Mouse (Mus musculus) forebrain, postnatal 0 days (tissue): ENCODE measurements around the gene Eif2b2. TPM values are rescaled to one million over a fixed set of nuclear protein-coding genes. Genes with fewer than 3 reads are reported as not detected.
A peak's percentile ranks its signal among the peaks of the same experiment; 100 is the strongest.

Experiments used
- ATAC-seq: fragments of 200-750 bp; cut with Nextera tagmentation; 2 replicates; pipeline ENCODE4 v1.8.0; 2017; ENCODE audit warnings: mild to moderate bottlenecking, moderate library complexity
- DNase-seq: peaks from one replicate; pipeline ENCODE4 v3.0.0-alpha.2; 2015
- H3K27ac ChIP-seq: fragments of 300-500 bp; sonication (generic); 2 replicates; pipeline ENCODE4 v1.5.1; 2014; ENCODE audit warnings: low read depth, mild to moderate bottlenecking, antibody characterized with exemption, low read length, moderate library complexity, mixed read lengths
- H3K27me3 ChIP-seq: fragments of 300-500 bp; sonication (generic); 2 replicates; pipeline ENCODE4 v1.6.1; 2014; ENCODE audit warnings: mild to moderate bottlenecking, low read length, mixed read lengths; ENCODE audit not compliant: insufficient read depth
- H3K36me3 ChIP-seq: fragments of 300-500 bp; sonication (generic); 2 replicates; pipeline ENCODE4 v1.6.1; 2014; ENCODE audit warnings: mild to moderate bottlenecking, moderate library complexity; ENCODE audit not compliant: insufficient read depth
- H3K4me1 ChIP-seq: fragments of 300-500 bp; sonication (generic); 2 replicates; pipeline ENCODE4 v1.6.1; 2014; ENCODE audit warnings: antibody characterized with exemption; ENCODE audit not compliant: insufficient read depth
- H3K4me2 ChIP-seq: fragments of 300-500 bp; sonication (generic); 2 replicates; pipeline ENCODE4 v1.6.1; 2014; ENCODE audit warnings: low read depth, mild to moderate bottlenecking, moderate library complexity
- H3K4me3 ChIP-seq: fragments of 300-500 bp; sonication (generic); 2 replicates; pipeline ENCODE4 v1.5.1; 2014; ENCODE audit warnings: low read depth, low read length, mixed read lengths
- H3K9ac ChIP-seq: fragments of 300-500 bp; sonication (generic); 2 replicates; pipeline ENCODE4 v1.6.1; 2014; ENCODE audit warnings: mild to moderate bottlenecking
- H3K9me3 ChIP-seq: fragments of 300-500 bp; sonication (generic); 2 replicates; pipeline ENCODE4 v1.6.1; 2016; ENCODE audit warnings: low read length
- CTCF ChIP-seq: sonication (generic); IDR thresholded peaks from 2 replicates; pipeline ENCODE4 v1.5.1; 2016; ENCODE audit warnings: antibody characterized with exemption, control low read depth, low read depth
- WGBS: fragments of 180-500 bp; shearing (Covaris S2); extraction: QIAGEN DNeasy Blood & Tissue Kit; methylation state at CpG from one replicate; pipeline ENCODE4 v1.1.7; 2014; 5-methylcytosine and 5-hydroxymethylcytosine counted together
- polyA plus RNA-seq: library from polyadenylated mRNA; unstranded; fragments of >200 nt; fragmentation: Nextera tagmentation; extraction: Ambion mirVana; gene quantifications from 2 replicates; pipeline ENCODE4 v1.2.1, GENCODE M21; 2015
- total RNA-seq: library from RNA; depleted of rRNA; stranded (reverse); fragments of >200 nt; gene quantifications from 2 replicates; pipeline ENCODE4 v1.2.3, GENCODE M21; 2014; rRNA removed

Gene Eif2b2
- total RNA-seq (65.5 and 69.0 TPM in 2 replicates), polyA plus RNA-seq (78.3 and 86.9 TPM in 2 replicates)

- no peaks in the 10 kb centered on the region for H3K27me3 ChIP-seq
- DNase-seq (peak; percentile 99), ATAC-seq (peak; percentile 100)
- H3K27ac ChIP-seq, result peak within 1 kb of the TSS; percentile 74
- H3K4me3 ChIP-seq, result peak within 1 kb of the TSS; percentile 81
- WGBS, result under 1% methylated on average over 54 of the region's 54 CpGs
- peak within 1 kb of the TSS; percentile 85 for H3K4me2 ChIP-seq
- peak within 1 kb of the TSS; percentile 61 for H3K9ac ChIP-seq
- H3K4me1 ChIP-seq, result peaks cover 10% of the 10 kb centered on the region
- no peaks in the 10 kb centered on the region for H3K9me3 ChIP-seq
- no peak for TF ChIP-seq CTCF
- H3K36me3 ChIP-seq, result peaks cover 29% of the 10 kb centered on the region
Measured at GRCm38 (mm10) chr12:85219236-85219904, at the start of gene Eif2b2. Gene Eif2b2 (plus strand): TSS chr12:85219481.

DNA sequence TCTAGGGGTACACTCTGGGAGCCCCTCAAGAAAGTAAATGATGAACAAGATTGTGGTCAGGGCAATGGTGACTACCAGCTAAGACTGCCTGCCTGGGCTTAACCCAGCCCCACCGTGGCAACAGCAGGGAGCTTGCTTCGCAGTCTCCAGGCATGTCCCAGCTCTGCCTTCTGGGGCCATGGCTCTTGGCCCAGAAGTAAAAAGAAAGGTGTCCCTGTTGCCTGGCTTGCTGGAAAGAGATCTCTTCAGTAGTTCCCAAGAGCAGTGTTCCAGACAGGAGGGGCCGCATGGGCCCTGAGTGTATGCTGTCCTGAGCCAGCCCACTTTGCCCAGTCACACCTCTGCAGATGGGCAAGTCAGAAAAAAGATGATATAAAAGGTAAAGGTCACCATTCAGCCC is 49.4 kb upstream of the Eif2b2 start:
- Histone ChIP-seq H3K4me2 (no peak overlapping the region), H3K27me3 (no peaks in the 10 kb centered on the region), H3K36me3 (no peaks in the 10 kb centered on the region), H3K9me3 (no peaks in the 10 kb centered on the region), H3K4me3 (no peak overlapping the region), H3K9ac (no peak overlapping the region), H3K27ac (no peak overlapping the region), H3K4me1 (no peaks in the 10 kb centered on the region)
- no peak for DNase-seq
- no peak for TF ChIP-seq CTCF
- ATAC-seq, result peak; percentile 71
- 51% methylated on average over 3 of the region's 3 CpGs for WGBS

DNA sequence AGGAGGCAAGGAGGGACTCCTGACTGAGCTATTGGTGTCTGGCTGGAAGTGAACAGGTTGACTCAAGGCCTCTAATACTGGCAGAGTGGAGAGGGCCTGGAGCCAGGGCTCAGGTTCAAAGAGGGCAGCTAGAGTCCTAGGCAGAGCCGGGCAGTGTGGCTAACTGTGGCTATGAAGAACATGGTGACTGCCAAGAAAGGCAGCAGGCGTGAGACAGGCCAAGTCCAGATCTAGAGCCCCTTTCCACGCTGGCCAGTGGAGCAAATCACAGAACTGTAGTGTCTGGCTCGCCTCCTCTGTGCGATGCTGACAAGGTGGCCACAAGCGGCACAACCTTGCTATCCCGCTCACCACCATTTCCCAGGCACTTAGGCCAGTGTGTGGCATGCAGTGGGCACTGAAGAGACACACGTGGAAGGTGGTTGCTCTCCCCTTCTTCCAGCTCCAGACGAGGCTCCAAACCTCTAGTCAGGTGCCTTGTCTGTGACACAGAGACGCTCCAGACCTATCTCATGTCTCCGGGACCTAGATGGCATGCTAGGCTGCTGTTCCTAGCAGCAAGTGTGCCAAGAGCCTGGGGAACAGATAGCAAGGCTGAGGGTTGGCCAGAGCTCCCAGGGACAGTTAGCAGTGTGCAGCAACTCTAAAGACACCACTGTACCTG is 48.9 kb upstream of the Eif2b2 start:
- Histone ChIP-seq H3K9me3 (no peaks in the 10 kb centered on the region), H3K36me3 (no peaks in the 10 kb centered on the region), H3K27ac (no peak overlapping the region), H3K27me3 (no peaks in the 10 kb centered on the region), H3K4me3 (no peak overlapping the region), H3K4me1 (no peaks in the 10 kb centered on the region), H3K4me2 (no peak overlapping the region), H3K9ac (no peak overlapping the region)
- ATAC-seq (peak; percentile 30), DNase-seq (no peak)
- WGBS, result 78% methylated on average over 11 of the region's 11 CpGs
- no peak for TF ChIP-seq CTCF

DNA sequence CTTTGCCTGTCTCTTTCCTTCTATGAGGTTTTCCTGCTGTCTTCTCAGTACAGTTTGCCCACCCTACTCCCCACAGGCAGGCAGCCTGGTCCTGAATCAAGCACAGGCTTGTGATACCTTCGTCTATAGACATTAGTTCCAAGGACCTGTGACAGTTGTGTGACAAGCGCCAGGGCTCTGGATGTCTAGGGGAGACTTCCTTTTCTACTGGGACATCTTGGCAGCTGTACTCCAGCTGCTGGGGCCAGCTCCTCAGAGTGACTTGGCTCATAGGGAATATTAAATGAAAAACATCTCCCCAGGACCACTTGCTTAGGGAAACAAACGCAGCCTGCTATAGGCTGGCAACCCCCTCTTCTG is 48.4 kb upstream of the Eif2b2 start:
- ATAC-seq (no peak), DNase-seq (no peak)
- no peak overlapping the region for H3K27ac ChIP-seq
- H3K4me2 ChIP-seq, result no peak overlapping the region
- H3K27me3 ChIP-seq, result no peaks in the 10 kb centered on the region
- WGBS, result 85% methylated on average over 3 of the region's 3 CpGs
- H3K9ac ChIP-seq, result no peak overlapping the region
- H3K4me1 ChIP-seq, result 0 out of 2 replicates have a peak, but pooled peaks cover 3% of the 10 kb centered on the region
- no peak overlapping the region for H3K4me3 ChIP-seq
- H3K36me3 ChIP-seq, result no peaks in the 10 kb centered on the region
- no peaks in the 10 kb centered on the region for H3K9me3 ChIP-seq
- TF ChIP-seq CTCF, result no peak

- Histone ChIP-seq H3K9ac (no peak overlapping the region), H3K4me2 (no peak overlapping the region), H3K36me3 (no peaks in the 10 kb centered on the region), H3K4me1 (peaks cover 7% of the 10 kb centered on the region; the same call in 1 of the 2 replicates), H3K27me3 (no peaks in the 10 kb centered on the region), H3K27ac (no peak overlapping the region), H3K9me3 (no peaks in the 10 kb centered on the region), H3K4me3 (no peak overlapping the region)
- DNase-seq (no peak), ATAC-seq (no peak)
- whole genome bisulfite sequencing, result 48% methylated on average over 7 of the region's 7 CpGs
- no peak for TF ChIP-seq CTCF
Measured at GRCm38 (mm10) chr12:85174016-85174415, 45.3 kb upstream of the Eif2b2 start.

GRCm38 (mm10) chr12:85175087-85175675 is 44.1 kb upstream of the Eif2b2 start:
- no peaks in the 10 kb centered on the region for H3K36me3 ChIP-seq
- no peak overlapping the region for H3K27ac ChIP-seq
- WGBS, result 30% methylated on average over 16 of the region's 16 CpGs
- DNase-seq (no peak), ATAC-seq (no peak)
- H3K9ac ChIP-seq, result peak overlapping the region; percentile 18; the same call in 1 of the 2 replicates
- peak overlapping the region; percentile 68 for H3K4me2 ChIP-seq
- H3K27me3 ChIP-seq, result no peaks in the 10 kb centered on the region
- no peaks in the 10 kb centered on the region for H3K9me3 ChIP-seq
- no peak overlapping the region for H3K4me3 ChIP-seq
- H3K4me1 ChIP-seq, result peaks cover 7% of the 10 kb centered on the region; the same call in 1 of the 2 replicates
- no peak for TF ChIP-seq CTCF
